Mouse (Mus musculus) brain, embryonic 14.5 days (tissue): ENCODE measurements around the gene Tbcb. TPM values are rescaled to one million over a fixed set of nuclear protein-coding genes. Genes with fewer than 3 reads are reported as not detected.

Experiments used
- DNase-seq: peaks from one replicate; pipeline ENCODE4 v3.0.0-alpha.2; 2011; ENCODE audit warnings: low read depth
- CTCF ChIP-seq: fragments of 200-500 bp; IDR thresholded peaks from 2 replicates; pipeline ENCODE4 v1.5.1; 2012; ENCODE audit warnings: inconsistent platforms, mild to moderate bottlenecking, moderate library complexity, borderline replicate concordance; ENCODE audit not compliant: insufficient read depth, insufficient read length; ENCODE audit errors: extremely low read depth
- POLR2A ChIP-seq: fragments of 200-500 bp; IDR thresholded peaks from 2 replicates; pipeline ENCODE4 v1.6.1; 2012; ENCODE audit warnings: mild to moderate bottlenecking, inconsistent platforms, borderline replicate concordance; ENCODE audit not compliant: poor library complexity, insufficient read depth, insufficient read length, severe bottlenecking; ENCODE audit errors: extremely low read depth
- polyA plus RNA-seq: library from polyadenylated mRNA; depleted of rRNA; stranded (reverse); fragments of >200 nt; gene quantifications from 2 replicates; pipeline ENCODE4 v1.2.3, GENCODE M21; 2012; rRNA removed

The Tbcb gene
- 177 and 180 TPM in 2 replicates for polyA plus RNA-seq

DNA sequence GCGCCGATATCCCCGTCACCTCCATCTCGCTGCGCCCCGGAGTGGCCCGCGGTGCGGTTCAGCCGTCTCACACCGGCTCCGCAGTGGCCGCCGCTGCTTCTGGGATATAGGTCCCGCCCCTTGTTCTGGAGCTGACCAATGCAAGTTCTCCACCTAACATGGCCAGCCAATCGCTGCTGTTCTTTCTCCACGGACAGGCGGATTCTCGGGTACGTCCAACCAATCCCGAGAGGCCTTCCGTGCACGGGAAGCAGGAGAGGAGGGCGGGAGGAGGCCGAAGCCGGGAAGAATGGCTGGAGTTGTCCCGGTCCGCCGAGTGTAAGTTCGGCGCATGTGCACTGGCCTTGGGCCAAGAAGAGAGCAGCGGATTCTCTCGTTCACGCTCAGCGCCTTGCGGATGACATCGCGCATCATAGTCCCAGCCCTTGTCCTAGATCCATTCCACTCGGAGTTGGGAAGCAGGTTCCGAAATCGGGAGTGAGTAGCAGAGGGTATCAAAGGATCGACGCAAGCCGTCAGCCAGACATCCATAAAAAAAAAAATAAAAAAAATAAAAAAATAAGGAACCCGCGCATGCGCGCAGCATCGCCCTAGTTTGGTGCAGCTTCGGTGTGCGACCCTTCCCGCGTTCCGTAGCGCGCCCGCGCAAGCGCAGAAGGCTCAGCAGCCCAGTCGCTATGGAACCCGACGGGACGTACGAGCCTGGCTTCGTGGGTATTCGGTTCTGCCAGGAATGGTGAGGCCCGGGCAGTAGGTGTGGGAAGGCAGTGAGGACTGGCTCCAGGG, at the start of gene Tbcb, which contains the start of gene Polr2i:
Tbcb (minus strand) TSS at position 604 of the 786 bp plus-strand sequence.
Polr2i (plus strand) TSS at position 280 of the 786 bp plus-strand sequence.
- DNase-seq, result peak; percentile 100
- TF ChIP-seq POLR2A (peak; percentile 36; the same call in 1 of the 2 replicates), CTCF (no peak)

DNA sequence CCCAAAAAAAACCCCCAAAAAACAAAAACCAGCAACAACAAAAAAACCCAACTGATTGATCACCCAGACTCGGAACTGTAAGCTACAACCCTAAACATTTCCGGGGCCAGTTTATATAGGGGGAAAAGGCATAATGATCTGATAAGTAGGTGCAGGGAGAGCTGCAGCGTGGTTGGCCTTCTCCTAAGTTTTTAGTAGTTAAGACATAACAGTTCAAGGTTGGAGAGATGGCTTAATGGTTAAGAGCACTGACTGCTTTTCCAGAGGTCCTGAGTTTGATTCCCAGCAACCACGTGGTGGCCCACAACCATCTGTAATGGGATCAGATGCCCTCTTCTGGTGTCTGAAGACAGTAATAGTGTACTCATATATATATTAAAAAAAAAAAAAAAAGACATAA, 49.5 kb upstream of the Tbcb start:
- no peak for TF ChIP-seq CTCF
- TF ChIP-seq POLR2A, result no peak
- no peak for DNase-seq

DNA sequence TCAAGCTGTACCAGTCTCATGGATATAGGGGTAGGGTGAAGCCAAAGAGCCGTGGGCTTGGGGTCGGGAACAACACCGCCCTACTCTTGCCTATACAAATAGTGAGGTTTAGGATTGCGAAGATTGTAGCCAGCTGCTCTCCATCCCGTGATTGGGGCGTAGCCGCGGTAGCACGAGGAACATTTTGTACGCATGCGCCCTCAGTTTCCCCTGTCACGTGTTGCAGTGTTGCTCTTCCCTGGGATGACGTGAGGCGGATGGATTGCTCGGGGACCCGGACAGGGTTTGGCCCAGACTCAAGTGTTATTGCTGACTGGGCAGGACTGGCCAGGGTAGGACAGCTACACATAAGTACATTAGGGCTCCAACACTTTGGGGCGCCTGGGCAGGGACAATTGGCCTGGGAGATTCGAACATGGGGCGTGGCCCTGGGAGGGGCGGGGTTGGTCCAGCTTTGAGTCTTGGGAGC, 48.6 kb upstream of the Tbcb start:
- peak; percentile 96 for DNase-seq
- TF ChIP-seq POLR2A, result no peak
- TF ChIP-seq CTCF, result no peak

DNA sequence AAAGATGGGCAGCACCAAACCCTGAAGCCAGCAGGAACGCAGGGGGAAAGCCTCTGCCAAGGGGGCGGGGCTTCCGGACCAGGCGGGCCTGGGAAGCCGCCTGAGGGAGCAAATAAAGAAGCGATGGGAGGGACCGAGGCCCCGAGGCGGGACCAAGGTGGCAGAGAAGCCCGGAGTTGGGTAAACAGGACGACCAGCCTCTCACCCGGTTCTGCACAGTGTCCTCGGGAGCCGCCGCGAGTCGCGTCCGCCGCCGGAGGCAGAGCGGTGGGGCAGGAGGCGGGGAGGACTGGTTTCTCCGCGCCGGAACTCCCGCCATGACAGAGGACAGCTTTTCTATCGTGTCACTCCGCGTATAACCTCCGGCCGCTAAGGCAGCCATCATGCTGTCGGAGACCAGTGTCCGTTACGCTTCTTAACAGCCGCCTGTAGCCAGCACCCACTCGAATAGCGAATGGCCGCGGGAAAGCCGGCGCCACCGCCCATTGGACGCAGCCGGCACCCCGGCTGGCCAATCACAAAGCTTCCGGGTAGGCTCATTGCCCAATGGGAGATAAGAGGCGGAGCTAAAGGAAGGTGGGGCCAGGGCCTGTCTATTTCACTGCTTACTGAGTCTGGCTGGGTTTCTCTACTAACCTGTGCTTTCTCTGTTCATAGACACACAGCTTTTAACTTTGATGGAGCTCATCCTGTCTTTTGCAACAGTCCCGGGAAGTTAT, 48.0 kb upstream of the Tbcb start, which contains the start of the genes Thap8 and Wdr62:
Thap8 (plus strand) TSS at position 144 of the 719 bp plus-strand sequence.
Wdr62 (minus strand) TSS at position 469 of the 719 bp plus-strand sequence.
- TF ChIP-seq POLR2A (0 out of 2 replicates have a peak, but pooled peaks have one; percentile 20), CTCF (no peak)
- peak; percentile 97 for DNase-seq

DNA sequence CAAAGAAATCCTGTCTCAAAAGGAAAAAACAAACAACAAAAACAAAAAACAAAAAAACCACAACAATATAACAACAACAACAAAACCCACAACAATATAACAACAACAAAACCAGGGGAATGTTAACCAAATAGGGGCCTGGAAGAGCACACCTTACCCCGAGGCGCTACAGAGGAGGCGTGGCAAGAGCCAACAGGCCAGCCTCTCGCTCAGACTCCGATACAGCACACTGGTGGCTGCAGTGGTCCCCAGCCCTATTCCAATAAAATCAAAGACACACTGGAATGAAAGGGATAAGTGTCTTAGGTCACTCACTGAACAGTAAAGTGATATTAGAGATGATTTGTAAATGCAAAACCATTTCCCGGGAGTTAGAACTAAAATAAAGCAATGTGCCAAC, 47.5 kb upstream of the Tbcb start:
- no peak for DNase-seq
- TF ChIP-seq CTCF, result no peak
- no peak for TF ChIP-seq POLR2A

DNA sequence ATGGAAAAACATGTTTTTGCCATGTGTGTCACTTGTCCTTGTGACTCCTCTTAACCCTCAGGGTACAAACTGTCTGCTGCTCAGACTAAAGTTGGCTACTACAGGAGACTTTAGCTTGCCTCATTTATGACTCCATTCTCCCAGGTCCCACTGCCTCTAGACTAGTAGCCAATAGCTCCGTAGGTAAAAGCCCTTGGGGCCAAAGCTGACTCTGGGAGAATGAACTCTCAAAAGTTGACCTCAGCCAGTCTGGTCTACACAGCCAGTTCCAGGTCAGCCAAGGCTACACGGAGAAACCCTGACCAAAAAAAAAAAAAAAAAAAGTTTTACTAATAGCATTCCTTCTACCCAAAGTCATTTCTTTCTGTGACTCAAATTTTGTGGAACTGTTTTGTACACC, 46.8 kb upstream of the Tbcb start:
- TF ChIP-seq CTCF (no peak), POLR2A (no peak)

DNA sequence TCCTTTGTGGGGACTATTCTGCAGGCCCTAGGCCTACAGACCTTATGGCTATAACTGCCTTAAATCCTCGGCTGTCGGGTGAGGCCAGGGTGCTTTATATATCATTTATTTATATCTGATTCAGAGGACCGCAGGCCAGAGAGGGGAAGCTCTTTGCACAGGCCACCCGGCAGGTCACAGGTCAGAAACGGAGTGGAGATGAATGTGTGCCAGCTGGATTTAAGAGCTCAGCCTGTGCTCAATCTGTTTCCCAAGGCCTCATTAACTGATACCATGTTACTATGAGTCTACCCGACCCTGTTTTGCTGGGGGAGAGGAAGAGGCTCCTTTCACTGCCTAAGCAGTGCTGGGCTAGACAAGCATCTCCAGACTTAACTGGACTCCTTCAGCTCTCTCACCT, 42.3 kb upstream of the Tbcb start:
- TF ChIP-seq CTCF (no peak), POLR2A (no peak)

More for the DNA sequence above, 46.8 kb upstream of the Tbcb start:
- no peak for DNase-seq

DNA sequence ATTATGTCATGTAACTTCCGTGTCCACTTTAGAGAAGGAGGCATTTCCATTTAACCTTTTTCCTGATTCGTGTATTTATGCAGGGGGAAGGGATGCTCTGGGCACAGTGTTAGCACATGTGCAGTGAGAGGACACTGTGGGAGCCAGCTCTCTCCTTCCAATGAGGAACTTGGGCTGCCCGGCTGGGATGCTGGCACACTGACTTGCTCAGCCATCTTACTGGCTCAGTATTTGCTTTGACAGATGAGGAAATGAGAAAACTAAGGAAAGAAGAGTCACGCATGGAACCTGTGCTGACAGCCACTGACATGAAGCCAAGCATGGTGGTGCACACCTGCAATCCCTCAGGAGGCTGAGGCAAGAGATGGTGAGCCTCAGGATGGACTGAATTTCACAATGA, 37.6 kb upstream of the Tbcb start:
- DNase-seq, result no peak
- TF ChIP-seq CTCF, result no peak
- no peak for TF ChIP-seq POLR2A

More for the DNA sequence above, 42.3 kb upstream of the Tbcb start:
- no peak for DNase-seq

DNA sequence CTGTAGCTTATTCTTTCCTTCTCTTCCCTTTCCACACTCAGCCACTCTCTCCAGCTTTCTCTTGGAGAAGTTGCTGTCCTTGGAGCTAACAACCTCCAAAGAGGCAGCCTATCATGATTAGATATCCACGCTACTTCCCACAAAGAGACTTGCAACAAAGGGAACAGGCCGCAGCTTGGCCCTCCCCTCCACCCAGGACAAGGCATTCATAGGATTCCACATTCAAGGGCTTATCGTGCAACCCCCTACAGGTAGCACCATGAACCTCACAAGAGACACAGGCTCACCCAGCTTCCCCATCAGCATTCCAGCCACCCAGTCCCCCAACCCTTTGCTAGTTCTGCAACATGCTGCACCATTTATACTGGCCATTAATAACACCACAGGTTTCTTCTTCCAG, 34.7 kb upstream of the Tbcb start:
- TF ChIP-seq CTCF (no peak), POLR2A (no peak)

DNA sequence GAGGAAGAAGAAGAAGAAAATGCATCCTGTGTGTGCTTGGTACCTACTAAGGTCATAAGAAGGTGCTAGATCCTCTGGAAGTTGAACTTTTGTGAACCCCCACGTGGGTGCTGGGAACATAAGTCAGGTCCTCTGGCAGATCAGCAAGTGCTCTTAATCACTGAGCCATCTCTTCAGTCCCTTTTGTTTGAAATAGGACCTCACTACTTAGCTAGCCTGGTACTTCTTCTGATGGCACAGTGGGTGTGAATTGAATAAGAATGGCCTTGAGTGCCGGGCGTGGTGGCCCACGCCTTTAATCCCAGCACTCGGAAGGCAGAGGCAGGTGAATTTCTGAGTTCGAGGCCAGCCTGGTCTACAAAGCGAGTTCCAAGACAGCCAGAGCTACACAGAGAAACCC, 33.9 kb upstream of the Tbcb start:
- no peak for DNase-seq
- TF ChIP-seq POLR2A (no peak), CTCF (no peak)

More for the DNA sequence above, 34.7 kb upstream of the Tbcb start:
- no peak for DNase-seq

DNA sequence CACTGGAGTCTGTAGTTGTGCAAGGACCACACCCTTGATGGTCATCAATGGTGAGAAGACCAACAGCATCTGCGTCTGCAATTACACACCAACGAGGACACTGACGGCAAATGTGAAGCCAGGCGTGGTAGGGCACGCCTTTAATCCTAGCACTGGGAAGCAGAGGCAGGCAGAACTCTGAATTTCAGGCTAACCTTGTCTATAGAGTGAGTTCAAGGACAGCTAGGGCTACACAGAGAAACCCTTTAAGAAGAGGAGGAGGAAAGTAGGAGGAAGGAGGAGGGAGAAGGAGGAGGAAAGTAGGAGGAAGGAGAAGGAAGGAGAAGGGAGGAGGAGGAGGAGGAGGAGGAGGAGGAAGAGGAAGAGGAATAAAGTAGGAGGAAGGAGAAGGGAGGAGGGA, 33.5 kb upstream of the Tbcb start:
- TF ChIP-seq CTCF, result no peak
- TF ChIP-seq POLR2A, result no peak
- no peak for DNase-seq

DNA sequence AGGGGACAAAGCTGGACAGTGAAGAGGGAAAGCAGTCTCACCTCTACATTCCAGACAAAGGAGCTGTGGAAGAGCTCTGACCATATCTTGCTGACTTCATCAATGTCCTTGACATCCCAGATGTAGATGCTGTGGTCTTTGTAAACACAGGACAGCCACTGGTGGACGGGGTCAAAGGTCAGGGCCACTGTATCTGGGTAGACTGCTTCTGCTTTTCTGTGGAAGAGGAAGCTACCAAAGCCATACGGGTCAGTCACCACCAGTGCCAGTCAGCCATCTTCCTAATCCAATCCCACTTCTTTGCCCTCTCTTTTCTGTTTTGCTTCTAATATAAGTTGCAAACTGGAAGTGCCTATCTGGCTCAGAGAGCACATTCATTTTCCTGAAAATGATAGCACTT, 33.0 kb upstream of the Tbcb start:
- TF ChIP-seq POLR2A (no peak), CTCF (no peak)
- DNase-seq, result no peak
